Mouse (Mus musculus) cortical plate, adult 2 months (tissue): ENCODE results near the gene Efcab2. TPM values are rescaled to one million over a fixed set of nuclear protein-coding genes. Genes with fewer than 3 reads are reported as not detected.

Experiments used
- H3K27ac ChIP-seq: fragments of 200-500 bp; 2 replicates; pipeline ENCODE4 v1.5.1; 2012; ENCODE audit warnings: low read length, control low read depth, inconsistent platforms; ENCODE audit not compliant: insufficient read depth
- H3K4me1 ChIP-seq: fragments of 200-500 bp; 2 replicates; pipeline ENCODE4 v1.6.1; 2011; ENCODE audit warnings: low read length; ENCODE audit not compliant: control insufficient read depth, insufficient read depth
- H3K4me3 ChIP-seq: fragments of 200-500 bp; 2 replicates; pipeline ENCODE4 v1.5.1; 2011; ENCODE audit warnings: mild to moderate bottlenecking, low read length, control low read depth; ENCODE audit not compliant: insufficient read depth
- CTCF ChIP-seq: fragments of 200-500 bp; IDR thresholded peaks from 2 replicates; pipeline ENCODE4 v1.5.1; 2011; ENCODE audit warnings: mild to moderate bottlenecking, control low read depth, low read length; ENCODE audit not compliant: insufficient read depth; ENCODE audit errors: extremely low read depth
- POLR2A ChIP-seq: fragments of 200-500 bp; IDR thresholded peaks from 2 replicates; pipeline ENCODE4 v1.6.1; 2011; ENCODE audit warnings: mild to moderate bottlenecking, low read length, control low read depth; ENCODE audit not compliant: insufficient read depth; ENCODE audit errors: extremely low read depth
- polyA plus RNA-seq: library from polyadenylated mRNA; depleted of rRNA; stranded (reverse); fragments of >200 nt; gene quantifications from 2 replicates; pipeline ENCODE4 v1.2.3, GENCODE M21; 2012

Gene Efcab2
- polyA plus RNA-seq, 1 experiment, result 7.0 TPM

- H3K4me1 ChIP-seq, result no peaks in the 10 kb centered on the region
- no peak overlapping the region for H3K4me3 ChIP-seq
- TF ChIP-seq POLR2A, result no peak
- TF ChIP-seq CTCF, result no peak
- no peak overlapping the region for H3K27ac ChIP-seq
Measured at GRCm38 (mm10) chr1:178375381-178375780, 30.5 kb upstream of the Efcab2 start.

- Histone ChIP-seq H3K4me1 (no peaks in the 10 kb centered on the region), H3K27ac (no peak overlapping the region), H3K4me3 (no peak overlapping the region)
- TF ChIP-seq CTCF (no peak), POLR2A (no peak)
Measured at GRCm38 (mm10) chr1:178376061-178376460, 29.8 kb upstream of the Efcab2 start.

DNA sequence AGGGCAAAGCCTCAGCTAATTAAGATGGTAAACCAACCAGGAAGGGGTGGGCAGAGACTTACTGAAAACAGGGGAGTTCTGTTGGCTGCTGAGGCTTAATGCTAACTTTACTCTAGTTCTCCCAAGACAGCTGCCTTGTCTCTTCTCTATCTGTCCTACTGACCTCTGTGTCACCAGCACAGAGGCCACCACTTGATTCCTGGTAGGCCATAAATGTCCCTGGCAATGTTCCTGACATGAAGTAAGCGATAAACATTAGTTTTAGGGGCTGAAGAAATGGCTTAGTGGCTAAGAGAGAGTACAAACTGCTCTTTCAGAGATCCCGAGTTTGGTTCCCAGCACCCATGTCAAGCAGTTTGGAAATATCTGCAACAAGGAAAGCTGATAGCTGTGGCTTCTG, 29.0 kb upstream of the Efcab2 start:
- H3K4me1 ChIP-seq, result no peaks in the 10 kb centered on the region
- TF ChIP-seq POLR2A, result no peak
- no peak for TF ChIP-seq CTCF
- no peak overlapping the region for H3K4me3 ChIP-seq
- H3K27ac ChIP-seq, result no peak overlapping the region

- no peak for TF ChIP-seq POLR2A
- no peak for TF ChIP-seq CTCF
- 0 out of 2 replicates have a peak, but pooled peaks cover 2% of the 10 kb centered on the region for H3K4me1 ChIP-seq
Measured at GRCm38 (mm10) chr1:178378115-178378514, 27.8 kb upstream of the Efcab2 start.

GRCm38 (mm10) chr1:178379224-178379623, 26.7 kb upstream of the Efcab2 start:
- Histone ChIP-seq H3K27ac (no peak overlapping the region), H3K4me3 (no peak overlapping the region), H3K4me1 (0 out of 2 replicates have a peak, but pooled peaks cover 2% of the 10 kb centered on the region)
- TF ChIP-seq POLR2A, result no peak
- no peak for TF ChIP-seq CTCF

More at GRCm38 (mm10) chr1:178378115-178378514, 27.8 kb upstream of the Efcab2 start:
- Histone ChIP-seq H3K27ac (no peak overlapping the region), H3K4me3 (no peak overlapping the region)

DNA sequence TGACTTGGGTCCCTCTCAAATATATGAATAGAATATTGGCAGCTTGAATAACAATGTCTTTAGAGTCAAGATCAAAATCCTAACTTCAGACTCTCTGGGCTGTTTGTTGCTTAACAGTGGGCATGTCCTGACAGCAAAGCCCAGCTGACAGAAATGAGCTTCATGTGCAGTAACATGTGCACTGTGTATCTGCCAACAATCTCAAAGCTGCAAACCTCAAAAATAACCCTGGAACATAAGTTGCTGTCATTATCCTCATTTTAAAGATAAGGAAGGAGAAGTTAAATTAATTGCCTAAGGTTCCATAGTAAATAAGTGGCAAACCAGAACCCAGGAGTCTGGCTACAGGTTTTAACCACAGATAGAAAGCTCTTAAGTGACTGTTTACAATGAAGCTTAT, 23.7 kb upstream of the Efcab2 start:
- H3K4me1 ChIP-seq, result 0 out of 2 replicates have a peak, but pooled peaks cover 2% of the 10 kb centered on the region
- H3K4me3 ChIP-seq, result no peak overlapping the region
- H3K27ac ChIP-seq, result no peak overlapping the region
- TF ChIP-seq POLR2A (no peak), CTCF (no peak)

DNA sequence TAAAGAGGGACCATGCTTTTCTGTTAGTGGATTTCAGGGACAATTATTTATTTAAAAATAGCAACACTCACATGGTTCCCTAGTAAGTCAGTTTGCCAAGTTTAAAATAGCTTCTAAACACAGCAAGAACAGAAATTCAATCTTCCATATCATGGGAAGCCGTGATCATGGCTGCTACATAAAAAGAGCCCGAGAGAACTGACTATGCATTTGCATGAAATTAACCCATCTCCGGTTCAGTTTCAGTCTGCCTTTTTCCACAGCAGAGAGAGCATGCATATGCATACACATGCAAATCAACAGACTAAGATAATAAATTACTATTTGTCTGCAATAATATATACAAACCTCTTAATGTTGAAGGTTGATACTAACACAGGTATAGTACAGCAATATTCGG, 17.1 kb upstream of the Efcab2 start:
- Histone ChIP-seq H3K4me3 (no peak overlapping the region), H3K27ac (no peak overlapping the region), H3K4me1 (no peaks in the 10 kb centered on the region; the same call in 1 of the 2 replicates)
- TF ChIP-seq CTCF, result no peak

DNA sequence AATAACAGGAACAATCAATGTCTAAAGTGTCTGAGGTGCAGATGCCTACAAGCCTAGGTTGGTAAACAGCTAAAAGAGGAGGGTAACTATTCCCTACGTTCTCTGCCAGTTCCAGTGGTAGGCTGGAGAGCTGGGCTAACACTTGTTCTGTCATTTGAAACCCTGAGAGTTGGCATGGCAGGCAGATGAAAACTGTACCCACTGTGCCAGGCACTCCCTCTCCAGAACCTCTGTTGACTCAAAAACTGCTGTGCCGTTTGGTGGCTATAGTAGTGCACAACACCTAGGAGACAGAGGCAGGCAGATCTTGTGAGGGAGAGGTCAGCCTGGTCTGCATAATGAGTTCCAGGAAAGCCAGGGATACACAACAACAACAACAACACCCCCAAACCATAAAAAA, 16.5 kb upstream of the Efcab2 start:
- H3K27ac ChIP-seq, result no peak overlapping the region
- no peak overlapping the region for H3K4me3 ChIP-seq
- no peak for TF ChIP-seq POLR2A
- TF ChIP-seq CTCF, result no peak
- H3K4me1 ChIP-seq, result no peaks in the 10 kb centered on the region; the same call in 1 of the 2 replicates

DNA sequence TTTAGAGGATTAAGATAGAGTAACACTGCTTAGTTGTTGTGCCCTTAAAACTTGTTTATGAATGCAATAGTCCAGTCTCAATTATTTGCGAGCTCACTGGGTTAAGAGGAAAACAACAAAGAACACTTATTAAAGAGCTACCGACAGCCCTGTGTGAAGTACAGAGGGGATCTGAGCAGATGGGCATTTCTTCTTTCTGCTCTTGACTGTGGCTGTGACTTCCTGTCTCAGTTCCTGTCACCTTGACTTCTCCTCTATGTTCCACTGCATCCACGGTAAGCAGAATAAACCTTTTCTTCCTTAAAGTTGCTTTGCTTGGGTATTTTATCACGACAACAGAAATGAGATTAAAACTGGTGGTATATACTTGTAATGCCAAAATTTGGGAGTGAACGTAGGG, 12.9 kb upstream of the Efcab2 start:
- Histone ChIP-seq H3K4me1 (no peaks in the 10 kb centered on the region; the same call in 1 of the 2 replicates), H3K4me3 (no peak overlapping the region), H3K27ac (no peak overlapping the region)
- TF ChIP-seq POLR2A (no peak), CTCF (no peak)

DNA sequence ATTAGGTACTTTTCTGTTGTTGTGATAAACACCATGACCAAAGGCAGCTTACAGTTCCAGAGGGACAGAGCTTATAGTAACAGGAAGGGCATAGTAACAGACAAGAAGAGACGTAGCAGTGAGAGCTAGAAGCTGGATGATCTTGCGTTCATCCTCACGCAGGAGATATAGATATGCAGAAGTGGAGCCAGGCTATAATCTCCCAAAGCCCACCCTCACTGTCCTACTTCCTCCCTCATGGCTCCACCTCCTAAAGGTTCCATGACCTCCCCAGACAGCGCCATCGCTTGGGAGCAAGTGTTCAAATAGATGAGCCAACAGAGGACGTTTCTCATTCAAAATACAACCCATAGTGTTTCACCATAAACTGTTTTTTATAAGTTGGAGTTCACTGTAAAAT, 10.8 kb upstream of the Efcab2 start:
- Histone ChIP-seq H3K27ac (no peak overlapping the region), H3K4me3 (no peak overlapping the region), H3K4me1 (peaks cover 2% of the 10 kb centered on the region; the same call in 1 of the 2 replicates)
- no peak for TF ChIP-seq CTCF
- no peak for TF ChIP-seq POLR2A

GRCm38 (mm10) chr1:178396383-178396782, 9.5 kb upstream of the Efcab2 start:
- TF ChIP-seq POLR2A, result no peak
- TF ChIP-seq CTCF, result no peak
- no peak overlapping the region for H3K4me3 ChIP-seq
- no peak overlapping the region for H3K27ac ChIP-seq
- peaks cover 2% of the 10 kb centered on the region; the same call in 1 of the 2 replicates for H3K4me1 ChIP-seq
